Mouse (Mus musculus): ENCODE data around the gene Atox1.
"Not testable (repeated sequence)": the region's sequence is repeated elsewhere in the genome, so short reads cannot be mapped to it uniquely, and the experiment has no call there.

The Atox1 gene

GRCm38 (mm10) chr11:55450311-55450710 lies 10.7 kb downstream of the Atox1 start:
- no peak for DNase-seq

- peak; percentile 47 for DNase-seq
Observed at GRCm38 (mm10) chr11:55449531-55449930, 11.5 kb downstream of the Atox1 start.

DNA sequence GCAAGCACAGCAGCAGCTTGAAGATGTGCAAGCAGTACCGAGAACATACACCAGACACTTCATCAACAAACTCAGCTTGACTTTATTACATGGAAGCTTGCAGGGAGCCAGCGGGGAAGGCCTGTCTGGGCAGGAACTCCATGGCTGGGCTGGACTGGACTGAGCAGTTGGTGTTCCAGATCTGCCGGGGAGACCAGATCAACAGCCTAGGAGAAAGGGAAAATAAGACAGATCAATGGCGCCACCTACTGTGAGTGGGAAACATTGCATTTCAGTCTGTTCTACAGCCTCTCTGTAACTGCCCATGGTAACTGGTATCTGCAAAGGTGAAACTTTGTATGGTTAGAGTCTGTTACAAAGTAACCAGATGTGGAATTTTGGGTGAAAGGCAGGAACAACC lies 14.5 kb downstream of the Atox1 start:
- DNase-seq = peak; percentile 81

DNA sequence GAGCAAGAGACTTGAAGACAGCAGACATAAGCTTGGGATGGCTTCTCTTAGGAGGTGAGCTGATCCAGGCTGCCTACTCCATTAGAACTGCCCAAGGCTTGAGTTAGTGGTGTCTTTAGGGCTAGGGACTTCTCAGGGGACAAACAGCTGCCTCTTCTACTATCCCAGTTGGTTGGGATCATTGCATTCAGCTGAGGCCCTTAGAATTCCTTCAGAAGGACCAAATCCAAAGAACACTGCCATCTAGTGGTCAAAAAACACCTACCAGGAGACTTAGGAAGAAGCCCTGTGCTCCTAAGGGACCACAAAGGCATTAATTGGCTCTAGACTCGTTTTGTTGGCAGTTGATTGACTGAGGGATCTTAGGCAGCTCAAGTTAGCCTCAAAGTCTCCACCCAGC lies 16.3 kb downstream of the Atox1 start:
- peak; percentile 51 for DNase-seq

DNA sequence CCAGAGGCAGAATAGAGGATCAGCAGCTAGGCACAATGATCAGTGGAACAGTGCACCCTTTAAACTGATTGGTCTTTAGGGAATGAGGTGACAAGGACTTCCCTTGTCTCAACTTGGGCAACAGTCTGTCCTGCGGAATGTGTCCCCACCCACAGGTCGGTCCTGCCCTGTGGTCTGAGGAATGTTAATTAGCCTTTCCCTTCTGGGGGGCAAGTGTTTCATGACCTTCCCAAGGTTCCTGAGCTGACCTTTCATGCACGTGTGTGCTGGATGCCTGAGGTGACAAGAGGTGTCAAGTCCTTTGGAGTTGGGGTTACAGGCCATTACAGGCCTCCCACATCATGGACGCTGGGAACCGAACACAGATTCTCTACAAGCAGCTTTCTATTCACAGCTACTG lies 21.3 kb downstream of the Atox1 start:
- DNase-seq = no peak

DNA sequence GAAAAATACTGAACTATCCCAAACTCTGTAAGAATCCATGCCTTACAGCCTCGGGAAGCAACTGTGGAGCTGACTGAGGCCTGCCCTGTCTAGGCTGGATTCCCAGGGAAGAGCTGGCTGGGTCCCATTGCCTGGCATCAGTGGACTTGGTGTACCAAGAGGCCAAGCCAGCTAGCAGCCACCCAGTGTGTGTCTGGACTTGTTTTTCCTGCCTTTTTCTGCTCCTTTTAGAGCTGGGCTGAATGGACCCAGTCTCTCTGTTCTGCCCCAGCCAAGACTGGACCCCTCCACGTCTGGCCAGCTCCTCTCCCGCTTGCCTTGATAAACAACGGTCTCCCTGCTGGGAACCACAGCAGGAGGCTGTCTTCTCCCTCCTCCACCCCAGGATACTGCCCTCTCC lies 23.0 kb downstream of the Atox1 start:
- no peak for DNase-seq

DNA sequence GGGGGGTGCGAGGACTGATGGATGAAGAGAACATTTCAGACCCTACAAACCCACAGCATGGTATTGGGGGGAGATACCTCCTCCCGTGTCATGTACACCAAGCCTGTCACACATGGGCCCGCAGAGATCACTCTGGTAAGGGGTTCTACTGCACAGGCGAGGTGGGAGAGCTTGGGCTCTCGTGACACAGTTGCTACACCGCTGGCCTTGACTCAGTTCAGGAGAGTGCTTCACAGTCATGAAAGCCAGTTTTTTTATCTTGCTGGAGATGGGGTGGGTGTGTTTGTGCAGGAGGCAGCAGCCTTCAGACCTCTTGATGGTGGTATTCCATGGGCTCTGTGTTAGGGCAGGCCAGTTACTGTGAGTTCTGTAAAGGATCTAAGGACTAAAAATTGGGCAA lies 24.9 kb downstream of the Atox1 start:
- DNase-seq = no peak

GRCm38 (mm10) chr11:55432981-55433380 lies 28.1 kb downstream of the Atox1 start:
- no peak for DNase-seq

GRCm38 (mm10) chr11:55429973-55430372 lies 31.1 kb downstream of the Atox1 start:
- DNase-seq = no peak

DNA sequence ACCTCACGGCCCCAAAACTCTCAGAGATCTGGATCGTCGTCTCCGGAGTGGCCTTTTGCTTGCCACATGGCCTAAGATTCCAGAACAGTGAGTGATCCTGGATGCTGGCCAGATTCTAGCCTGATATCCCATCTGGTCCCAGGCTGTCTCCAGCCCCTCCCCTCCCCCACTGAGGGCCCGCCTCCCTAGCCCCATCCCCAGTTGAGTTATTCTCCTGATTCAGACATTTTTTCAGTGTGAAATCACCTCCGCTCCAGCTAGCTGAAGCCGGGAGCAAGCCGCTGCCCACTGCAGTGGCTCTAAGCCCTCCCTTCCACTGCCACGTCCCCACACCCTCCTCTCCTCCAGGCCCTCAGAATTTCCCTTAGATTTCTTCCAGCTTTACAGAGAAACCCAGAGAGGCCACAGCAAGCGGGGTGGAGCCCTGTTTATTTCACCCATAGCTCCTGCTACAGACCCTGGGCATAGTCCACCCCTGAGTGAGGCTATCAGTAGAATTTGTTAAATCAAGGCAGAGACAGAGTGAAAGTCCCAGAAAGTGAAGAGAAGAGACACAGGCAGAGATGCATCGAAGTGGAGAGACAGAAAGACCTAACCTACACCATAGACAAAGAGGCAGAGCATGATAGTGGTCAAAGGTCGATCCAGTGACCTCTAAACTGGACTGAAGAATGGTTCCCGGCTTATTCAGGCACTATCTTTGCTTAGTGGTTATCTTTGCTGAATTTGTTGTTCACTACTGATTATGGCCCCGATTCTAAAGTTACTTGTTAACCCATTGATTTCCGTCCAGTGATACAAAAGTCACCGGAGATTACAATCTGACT lies 32.6 kb downstream of the Atox1 start:
- DNase-seq = peak; percentile 77

DNA sequence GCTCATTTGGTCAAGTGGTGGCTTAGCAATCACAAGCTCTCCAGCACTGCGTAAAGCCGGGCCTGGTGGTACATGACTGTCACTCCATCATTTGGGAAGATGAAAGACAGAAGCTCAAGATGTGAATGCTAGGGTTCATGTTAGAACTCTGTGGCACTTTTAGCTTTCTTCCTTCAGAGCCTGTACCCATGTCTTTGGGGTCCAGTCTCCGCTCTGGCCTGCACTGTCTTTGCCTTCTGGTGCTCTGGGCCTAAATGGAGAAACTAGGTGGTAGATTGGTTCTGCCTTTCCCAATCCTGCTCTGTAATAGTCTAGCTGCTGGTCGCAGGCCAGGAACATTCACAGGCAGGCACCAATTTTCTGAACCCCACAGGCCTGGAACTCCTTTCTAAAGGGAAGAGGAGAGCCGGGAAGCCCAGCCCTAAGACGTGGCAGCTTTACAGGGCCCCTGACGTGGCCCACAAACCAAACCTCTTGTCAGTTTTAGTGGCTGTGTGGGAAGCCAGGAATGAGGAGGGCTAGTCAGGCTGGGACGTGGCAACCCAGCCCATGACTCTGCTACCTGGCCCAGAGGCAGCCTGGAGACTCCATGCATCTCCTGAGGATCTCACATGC lies 36.2 kb downstream of the Atox1 start:
- no peak for DNase-seq

DNA sequence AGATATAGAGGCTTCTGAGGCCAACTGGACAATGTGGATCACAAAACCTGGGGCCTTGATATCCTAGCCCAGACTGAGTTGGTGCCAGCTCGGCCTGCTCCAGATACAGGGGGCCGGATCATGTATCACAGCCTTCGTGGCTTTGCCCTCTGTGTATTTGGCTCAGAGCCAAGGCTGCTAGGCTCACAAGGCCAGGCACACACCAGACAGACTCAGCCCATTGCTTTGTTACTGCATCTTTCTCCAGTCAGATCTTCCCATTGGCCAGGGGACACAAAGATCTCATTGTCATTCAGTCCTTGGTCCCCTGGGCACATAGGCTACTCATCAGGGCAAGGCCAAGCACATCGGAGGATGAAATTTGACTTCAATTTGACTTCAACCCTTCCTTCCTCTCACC lies 37.3 kb downstream of the Atox1 start:
- DNase-seq = peak; percentile 4

GRCm38 (mm10) chr11:55422978-55423377 lies 38.1 kb downstream of the Atox1 start, which contains the start of gene Sparc:
TSS of gene Sparc (minus strand) at chr11:55423183.
- DNase-seq = no peak

DNA sequence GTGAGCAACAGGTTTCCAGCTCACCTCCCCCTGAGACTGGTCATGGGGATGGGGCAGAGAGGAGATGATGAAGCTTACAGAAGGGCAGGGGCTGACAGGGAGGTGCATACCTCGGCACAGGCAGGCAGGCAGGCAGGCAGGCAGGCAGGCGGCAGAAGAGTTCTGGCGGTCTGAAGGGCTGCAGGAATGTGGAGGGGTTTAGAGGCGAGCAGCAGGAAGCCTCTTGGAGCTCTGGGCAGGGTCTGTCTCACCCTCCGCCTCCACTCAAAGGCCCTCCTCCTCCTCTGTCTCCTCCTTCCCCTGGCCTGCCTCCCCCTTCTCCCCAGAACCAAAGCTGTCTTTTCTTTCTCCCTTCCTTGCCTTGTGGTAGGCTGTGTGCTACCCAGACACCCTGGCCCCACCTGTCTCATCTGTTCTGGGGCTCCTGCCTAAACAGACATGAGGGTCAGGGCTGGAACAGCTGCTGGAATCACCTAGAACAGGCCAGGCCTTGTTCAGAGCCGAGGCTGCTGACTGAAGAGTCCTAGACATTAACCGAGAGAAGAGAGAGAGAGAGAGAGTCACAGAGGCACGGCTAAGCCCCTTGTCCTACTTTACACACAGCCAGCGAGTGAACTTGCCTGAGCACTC lies 41.2 kb downstream of the Atox1 start:
- peak; percentile 56 for DNase-seq

DNA sequence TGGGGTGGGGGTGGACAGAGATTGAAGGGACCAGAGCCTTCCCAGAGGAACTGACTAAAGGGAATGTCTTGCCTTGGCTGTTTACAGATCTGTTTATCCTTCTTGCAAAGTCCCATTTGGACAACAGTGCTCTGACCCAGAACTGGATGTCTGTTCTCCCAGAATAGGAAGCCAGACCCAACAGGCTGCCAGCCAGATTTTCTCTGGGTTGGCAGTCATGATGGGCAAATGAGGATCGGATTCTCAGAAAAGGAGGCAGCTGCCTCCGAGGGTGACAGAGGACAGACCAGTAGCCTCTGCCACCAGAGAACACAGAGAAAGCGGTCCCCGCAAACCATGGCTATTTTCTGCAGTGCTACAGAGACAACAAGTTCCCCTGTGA lies 41.8 kb downstream of the Atox1 start:
- no peak for DNase-seq

- DNase-seq = no peak
Observed at GRCm38 (mm10) chr11:55418704-55419061, 42.4 kb downstream of the Atox1 start.

DNA sequence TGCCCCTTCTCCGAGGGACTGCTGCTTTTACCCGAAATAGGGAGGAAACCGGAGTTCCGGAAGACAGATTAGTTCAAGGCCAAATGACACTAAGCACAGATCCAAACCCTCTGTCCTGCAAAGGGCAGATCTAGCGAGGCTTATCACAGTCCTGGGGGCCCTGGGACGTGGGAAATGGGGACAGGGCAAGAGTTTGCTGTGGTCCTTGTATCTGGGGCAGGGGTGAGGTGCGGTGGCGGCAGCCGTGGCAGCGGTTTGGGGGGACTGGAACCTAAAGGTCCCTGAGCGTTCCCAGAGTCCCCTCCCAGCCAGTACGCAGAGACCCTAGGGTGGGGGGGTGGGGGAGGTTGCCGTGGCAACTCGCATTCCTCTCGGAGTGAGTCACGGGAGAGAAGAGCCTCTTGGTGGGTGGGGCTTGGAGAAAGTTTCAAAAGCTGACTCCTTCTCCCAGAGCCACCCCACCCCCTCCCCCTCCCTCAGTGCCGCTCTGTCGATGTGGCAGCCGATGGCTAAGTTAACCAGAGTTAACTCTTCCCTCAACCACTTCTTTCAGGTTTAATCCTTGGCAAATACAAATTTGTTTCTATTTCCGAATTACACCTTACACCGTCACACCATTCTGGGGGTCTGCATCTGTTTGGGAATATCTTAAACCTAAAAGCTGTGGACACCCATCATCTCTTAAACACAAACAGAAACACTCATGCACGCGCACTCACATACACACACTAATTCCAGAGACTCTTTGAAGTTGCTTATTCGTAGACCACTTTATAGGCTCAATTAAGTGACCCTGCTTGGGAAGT lies 42.9 kb downstream of the Atox1 start:
- peak; percentile 44 for DNase-seq

- no peak for DNase-seq
Observed at GRCm38 (mm10) chr11:55416609-55417265, 44.3 kb downstream of the Atox1 start.

- not testable (repeated sequence) for DNase-seq
Observed at GRCm38 (mm10) chr11:55415731-55416130, 45.3 kb downstream of the Atox1 start.

- no peak for DNase-seq
Observed at GRCm38 (mm10) chr11:55415036-55415704, 45.9 kb downstream of the Atox1 start.

GRCm38 (mm10) chr11:55414314-55414713 lies 46.7 kb downstream of the Atox1 start:
- no peak for DNase-seq

- no peak for DNase-seq
Observed at GRCm38 (mm10) chr11:55413416-55413796, 47.6 kb downstream of the Atox1 start.
